Mouse (Mus musculus) CH12.LX (cell line): ENCODE data around the gene 4930556J24Rik. TPM values are rescaled to one million over a fixed set of nuclear protein-coding genes. Genes with fewer than 3 reads are reported as not detected.

Experiments
- DNase-seq: peaks from one replicate; pipeline ENCODE4 v3.0.0-alpha.2; 2013; ENCODE audit errors: extremely low read depth
- H3K27ac ChIP-seq: 2 replicates; pipeline ENCODE4 v1.5.1; 2012; ENCODE audit warnings: low read depth, mild to moderate bottlenecking, control low read depth, moderate library complexity; ENCODE audit not compliant: insufficient read depth
- H3K27me3 ChIP-seq: replicated peaks from 2 replicates; pipeline ENCODE3; 2012; ENCODE audit warnings: inconsistent platforms
- H3K36me3 ChIP-seq, 2 experiments: replicated peaks in 1 of 2; 2 replicates each; pipeline versions ENCODE3 to v1.6.1; 2012; ENCODE audit warnings: inconsistent platforms in 1 of 2, low read length in 1 of 2, mild to moderate bottlenecking in 1 of 2, mixed read lengths in 1 of 2, moderate library complexity in 1 of 2; ENCODE audit not compliant: control insufficient read depth in 1 of 2, insufficient read depth in 1 of 2
- H3K4me1 ChIP-seq, 2 experiments: 2 replicates each; pipeline ENCODE4 v1.6.1; 2012; ENCODE audit warnings: inconsistent platforms in 1 of 2, moderate library complexity in 1 of 2; ENCODE audit not compliant: insufficient read depth in 2 of 2, control insufficient read depth in 1 of 2
- H3K4me2 ChIP-seq: 2 replicates; pipeline ENCODE4 v1.6.1; 2012; ENCODE audit warnings: low read depth, mild to moderate bottlenecking, control low read depth; ENCODE audit not compliant: poor library complexity, insufficient read depth, severe bottlenecking
- H3K4me3 ChIP-seq, 3 experiments: fragments of 150-350 bp in 1 of 3; sonication (generic) in 1 of 3; replicated peaks in 1 of 3; 2 replicates each; pipeline versions ENCODE3 to v1.5.1; 2011 to 2012; ENCODE audit warnings: low read depth in 2 of 3, low read length in 2 of 3, mild to moderate bottlenecking in 2 of 3, moderate library complexity in 2 of 3, control low read depth in 1 of 3, improper control_type of control experiment in 1 of 3, inconsistent platforms in 1 of 3, mixed read lengths in 1 of 3; ENCODE audit not compliant: poor library complexity in 1 of 3
- H3K79me2 ChIP-seq: replicated peaks from 2 replicates; pipeline ENCODE4 v1.6.1; 2012; ENCODE audit warnings: mild to moderate bottlenecking, moderate library complexity; ENCODE audit not compliant: control insufficient read depth, poor library complexity, insufficient read depth, severe bottlenecking; ENCODE audit errors: extremely low read depth
- H3K9ac ChIP-seq: 2 replicates; pipeline ENCODE4 v1.6.1; 2012; ENCODE audit warnings: low read depth, mild to moderate bottlenecking, control low read depth, moderate library complexity; ENCODE audit not compliant: insufficient read depth
- H3K9me3 ChIP-seq: replicated peaks from 2 replicates; pipeline ENCODE3; 2012; ENCODE audit warnings: low read length, inconsistent platforms, mixed read lengths
- BHLHE40 ChIP-seq: IDR thresholded peaks from 2 replicates; pipeline ENCODE4 v1.6.1; 2011; ENCODE audit warnings: mild to moderate bottlenecking, low read depth, low read length, improper control_type of control experiment
- CHD1 ChIP-seq: IDR thresholded peaks from 2 replicates; pipeline ENCODE4 v1.6.1; 2012; ENCODE audit warnings: low read depth, low read length, improper control_type of control experiment, inconsistent platforms
- CHD2 ChIP-seq: IDR thresholded peaks from 2 replicates; pipeline ENCODE4 v1.6.1; 2011; ENCODE audit warnings: low read length, improper control_type of control experiment
- CTCF ChIP-seq, 2 experiments: IDR thresholded peaks in 1 of 2; conservative IDR thresholded peaks in 1 of 2; 2 replicates each; pipeline ENCODE4 v1.5.1; 2011 to 2012; ENCODE audit warnings: low read depth in 2 of 2, low read length in 2 of 2, improper control_type of control experiment in 1 of 2, inconsistent platforms in 1 of 2, mild to moderate bottlenecking in 1 of 2, moderate library complexity in 1 of 2
- E2F4 ChIP-seq: IDR thresholded peaks from 2 replicates; pipeline ENCODE4 v1.6.1; 2011; ENCODE audit warnings: low read depth, low read length, improper control_type of control experiment; ENCODE audit not compliant: insufficient replicate concordance
- ELF1 ChIP-seq: IDR thresholded peaks from 2 replicates; pipeline ENCODE4 v1.6.1; 2014; ENCODE audit warnings: low read depth, mild to moderate bottlenecking, inconsistent platforms, low read length, improper control_type of control experiment
- EP300 ChIP-seq: IDR thresholded peaks from 2 replicates; pipeline ENCODE4 v1.6.1; 2011; ENCODE audit warnings: low read length, improper control_type of control experiment
- ETS1 ChIP-seq: conservative IDR thresholded peaks from 2 replicates; pipeline ENCODE4 v1.6.1; 2012; ENCODE audit warnings: low read depth, mild to moderate bottlenecking, inconsistent platforms, low read length, improper control_type of control experiment, moderate library complexity
- GABPA ChIP-seq: IDR thresholded peaks from 2 replicates; pipeline ENCODE4 v1.6.1; 2012; ENCODE audit warnings: low read depth, low read length, improper control_type of control experiment, inconsistent platforms; ENCODE audit not compliant: insufficient replicate concordance
- HCFC1 ChIP-seq: IDR thresholded peaks from 2 replicates; pipeline ENCODE4 v1.6.1; 2012; ENCODE audit warnings: low read depth, mild to moderate bottlenecking, inconsistent platforms, low read length, improper control_type of control experiment
- IRF4 ChIP-seq: IDR thresholded peaks from 2 replicates; pipeline ENCODE4 v1.6.1; 2014; ENCODE audit warnings: low read depth, mild to moderate bottlenecking, inconsistent platforms, low read length, improper control_type of control experiment
- JUN ChIP-seq: IDR thresholded peaks from 2 replicates; pipeline ENCODE4 v1.6.1; 2011; ENCODE audit warnings: low read depth, mild to moderate bottlenecking, low read length, improper control_type of control experiment, moderate library complexity; ENCODE audit not compliant: insufficient read depth
- JUND ChIP-seq: conservative IDR thresholded peaks from 2 replicates; pipeline ENCODE4 v1.6.1; 2011; ENCODE audit warnings: low read depth, low read length, improper control_type of control experiment
- KAT2A ChIP-seq: IDR thresholded peaks from 2 replicates; pipeline ENCODE4 v1.6.1; 2012; ENCODE audit warnings: low read length, improper control_type of control experiment, inconsistent platforms; ENCODE audit not compliant: insufficient replicate concordance
- MAFK ChIP-seq: IDR thresholded peaks from 2 replicates; pipeline ENCODE4 v1.6.1; 2011; ENCODE audit warnings: low read length, improper control_type of control experiment; ENCODE audit not compliant: insufficient replicate concordance
- MAX ChIP-seq: IDR thresholded peaks from 2 replicates; pipeline ENCODE4 v1.6.1; 2011; ENCODE audit warnings: low read length, improper control_type of control experiment
- MAZ ChIP-seq: IDR thresholded peaks from 2 replicates; pipeline ENCODE4 v1.6.1; 2012; ENCODE audit warnings: low read depth, mild to moderate bottlenecking, inconsistent platforms, low read length, improper control_type of control experiment, moderate library complexity
- MEF2A ChIP-seq: IDR thresholded peaks from 2 replicates; pipeline ENCODE4 v1.6.1; 2014; ENCODE audit warnings: low read depth, mild to moderate bottlenecking, inconsistent platforms, low read length, improper control_type of control experiment, borderline replicate concordance
- MXI1 ChIP-seq: IDR thresholded peaks from 2 replicates; pipeline ENCODE4 v1.6.1; 2011; ENCODE audit warnings: mild to moderate bottlenecking, low read depth, low read length, improper control_type of control experiment
- MYC ChIP-seq: IDR thresholded peaks from 2 replicates; pipeline ENCODE4 v1.6.1; 2011; ENCODE audit warnings: low read depth, mild to moderate bottlenecking, improper control_type of control experiment, low read length
- NELFE ChIP-seq: IDR thresholded peaks from 2 replicates; pipeline ENCODE4 v1.6.1; 2011; ENCODE audit warnings: low read depth, low read length, improper control_type of control experiment
- NRF1 ChIP-seq: IDR thresholded peaks from 2 replicates; pipeline ENCODE4 v1.6.1; 2014; ENCODE audit warnings: low read depth, mild to moderate bottlenecking, inconsistent platforms, low read length, improper control_type of control experiment, moderate library complexity
- PAX5 ChIP-seq: IDR thresholded peaks from 2 replicates; pipeline ENCODE4 v1.6.1; 2012; ENCODE audit warnings: low read length, inconsistent platforms, mixed read lengths
- POLR2A ChIP-seq: IDR thresholded peaks from 2 replicates; pipeline ENCODE4 v1.6.1; 2011; ENCODE audit warnings: low read depth, mild to moderate bottlenecking, improper control_type of control experiment, low read length
- POLR2AphosphoS2 ChIP-seq: IDR thresholded peaks from 2 replicates; pipeline ENCODE4 v1.6.1; 2011; ENCODE audit warnings: low read depth, low read length, improper control_type of control experiment
- RAD21 ChIP-seq: IDR thresholded peaks from 2 replicates; pipeline ENCODE4 v1.6.1; 2011; ENCODE audit warnings: low read depth, mild to moderate bottlenecking, low read length, improper control_type of control experiment, moderate library complexity
- RCOR1 ChIP-seq: conservative IDR thresholded peaks from 2 replicates; pipeline ENCODE4 v1.6.1; 2012; ENCODE audit warnings: low read depth, mild to moderate bottlenecking, inconsistent platforms, low read length, improper control_type of control experiment
- SIN3A ChIP-seq: IDR thresholded peaks from 2 replicates; pipeline ENCODE4 v1.6.1; 2012; ENCODE audit warnings: low read length, improper control_type of control experiment, inconsistent platforms
- SMC3 ChIP-seq: IDR thresholded peaks from 2 replicates; pipeline ENCODE4 v1.6.1; 2011; ENCODE audit warnings: low read depth, low read length, improper control_type of control experiment
- TBP ChIP-seq: conservative IDR thresholded peaks from 2 replicates; pipeline ENCODE4 v1.6.1; 2011; ENCODE audit warnings: low read depth, low read length, improper control_type of control experiment
- TCF12 ChIP-seq: IDR thresholded peaks from 2 replicates; pipeline ENCODE4 v1.6.1; 2014; ENCODE audit warnings: low read depth, mild to moderate bottlenecking, inconsistent platforms, low read length, improper control_type of control experiment
- UBTF ChIP-seq: IDR thresholded peaks from 2 replicates; pipeline ENCODE4 v1.6.1; 2012; ENCODE audit warnings: low read depth, mild to moderate bottlenecking, inconsistent platforms, low read length, improper control_type of control experiment, moderate library complexity
- USF1 ChIP-seq: IDR thresholded peaks from 2 replicates; pipeline ENCODE4 v1.6.1; 2014; ENCODE audit warnings: low read depth, mild to moderate bottlenecking, inconsistent platforms, low read length, improper control_type of control experiment
- USF2 ChIP-seq: conservative IDR thresholded peaks from 2 replicates; pipeline ENCODE4 v1.6.1; 2011; ENCODE audit warnings: low read depth, low read length, improper control_type of control experiment
- ZC3H11A ChIP-seq: IDR thresholded peaks from 2 replicates; pipeline ENCODE4 v1.6.1; 2012; ENCODE audit warnings: low read depth, mild to moderate bottlenecking, inconsistent platforms, low read length, improper control_type of control experiment
- ZKSCAN1 ChIP-seq: IDR thresholded peaks from 2 replicates; pipeline ENCODE4 v1.6.1; 2012; ENCODE audit warnings: low read depth, inconsistent platforms, low read length, improper control_type of control experiment, borderline replicate concordance
- ZMIZ1 ChIP-seq: IDR thresholded peaks from 2 replicates; pipeline ENCODE4 v1.6.1; 2012; ENCODE audit warnings: low read depth, mild to moderate bottlenecking, inconsistent platforms, low read length, improper control_type of control experiment
- ZNF384 ChIP-seq: IDR thresholded peaks from 2 replicates; pipeline ENCODE4 v1.6.1; 2012; ENCODE audit warnings: low read depth, low read length, improper control_type of control experiment, inconsistent platforms
- dilution Hi-C: fragments of 300-500 bp; cut with MboI; formaldehyde crosslinking; loops from 2 replicates; pipeline ENCODE4 v1.14.3; 2020; ENCODE audit warnings: low sequenced_read_pairs; ENCODE audit not compliant: extremely low pct_unique_long_range_greater_than_20kb, extremely low pct_ligation_motif_present
- in situ Hi-C: fragments of 300-500 bp; cut with MboI; formaldehyde crosslinking; loops from 3 replicates; pipeline ENCODE4 v1.14.3; 2019; ENCODE audit warnings: low sequenced_read_pairs, low pct_ligation_motif_present, low pct_unique_long_range_greater_than_20kb, mixed read lengths
- polyA plus RNA-seq: library from polyadenylated mRNA; unstranded; fragments of >175 nt; gene quantifications from 2 replicates; pipeline ENCODE4 v1.2.1, GENCODE M21; 2012; ENCODE audit warnings: low read depth; ENCODE audit not compliant: insufficient read length
- total RNA-seq, 2 experiments: library from RNA; depleted of rRNA; stranded (reverse); fragments of 300-350 nt in 1 of 2; fragments of >200 nt in 1 of 2; gene quantifications; 2 replicates each; pipeline ENCODE4 v1.2.3; 2012 to 2014

4930556J24Rik gene
- total and polyA plus RNA-seq, 3 experiments, result 0.21 to 0.70 TPM; not detected in 1

- dilution Hi-C loops, result no loop called here
- H3K27ac ChIP-seq, result no peak within 1 kb of the TSS
- H3K4me1 ChIP-seq, result peaks cover 11 to 23% of the 10 kb centered on the region in 2 experiments
These were observed 12.8 kb downstream of the 4930556J24Rik start, which contains the start of gene Pes1 for GRCm38 (mm10) chr11:3963610-3964415. Gene Pes1 (plus strand): TSS chr11:3963975.

GRCm38 (mm10) chr11:3963155-3963554 lies 13.4 kb downstream of the 4930556J24Rik start:
- no peak for TF ChIP-seq MAZ
- no peak for TF ChIP-seq TCF12
- no peak for TF ChIP-seq ZNF384
- no peak; the same call in 1 of the 2 replicates for TF ChIP-seq POLR2A
- no peak for TF ChIP-seq MAX
- no peak for TF ChIP-seq MEF2A
- no peak for TF ChIP-seq MXI1
- TF ChIP-seq IRF4, result no peak
- TF ChIP-seq E2F4, result no peak
- no peak for TF ChIP-seq HCFC1
- no peak for TF ChIP-seq RAD21
- TF ChIP-seq ELF1, result no peak
- no peak for TF ChIP-seq UBTF
- peak overlapping the region; percentile 84 for H3K4me2 ChIP-seq
- no peak for DNase-seq
- dilution Hi-C loops, result no loop called here
- no peak overlapping the region for H3K27ac ChIP-seq
- peaks cover 42% of the 10 kb centered on the region for H3K79me2 ChIP-seq
- H3K4me3 ChIP-seq, result peak overlapping the region; percentile 37 to 86 (median 54)
- H3K9me3 ChIP-seq, result no peaks in the 10 kb centered on the region
- peaks cover 18% of the 10 kb centered on the region for H3K27me3 ChIP-seq
- H3K36me3 ChIP-seq, result peaks cover 13 to 26% of the 10 kb centered on the region in 2 experiments
- peaks cover 11 to 23% of the 10 kb centered on the region in 2 experiments for H3K4me1 ChIP-seq
- in situ Hi-C loops, result no loop called here
- H3K9ac ChIP-seq, result peak overlapping the region; percentile 74

More at GRCm38 (mm10) chr11:3963610-3964415, 12.8 kb downstream of the 4930556J24Rik start, which contains the start of gene Pes1:
- DNase-seq, result peak; percentile 95
- Histone ChIP-seq H3K9me3 (no peaks in the 10 kb centered on the region), H3K36me3 (peaks cover 17 to 31% of the 10 kb centered on the region in 2 experiments)
- TF ChIP-seq SIN3A (peak; percentile 84), KAT2A (peak; percentile 84; the same call in 1 of the 2 replicates), PAX5 (no peak), RCOR1 (peak; percentile 74; the same call in 1 of the 2 replicates), BHLHE40 (peak; percentile 99), UBTF (no peak; the same call in 1 of the 2 replicates), RAD21 (no peak), NRF1 (no peak), POLR2A (peak; percentile 79), ZNF384 (no peak), EP300 (no peak), USF1 (peak; percentile 69), TCF12 (peak; percentile 82), SMC3 (no peak), MEF2A (peak; percentile 69; the same call in 1 of the 2 replicates), GABPA (no peak; the same call in 1 of the 2 replicates), CHD2 (no peak), IRF4 (peak; percentile 51; the same call in 1 of the 2 replicates), ZMIZ1 (peak; percentile 73; the same call in 1 of the 2 replicates), ZC3H11A (no peak), MAX (peak; percentile 100), JUND (no peak; the same call in 1 of the 2 replicates), MAFK (no peak), NELFE (no peak), USF2 (no peak; the same call in 1 of the 2 replicates), HCFC1 (peak; percentile 90), JUN (no peak), MYC (peak; percentile 99), E2F4 (no peak), MXI1 (peak; percentile 98), POLR2AphosphoS2 (no peak), ELF1 (peak; percentile 85), ZKSCAN1 (no peak), TBP (peak; percentile 92), MAZ (no peak), CHD1 (no peak), ETS1 (peak; percentile 70), CTCF (conservative IDR thresholded peaks at IDR 0.05 in 1 of 2, IDR thresholded peaks at IDR 0.05 in 1 of 2; ENCODE audit: low read depth in 2 of 2, low read length in 2 of 2) (peak in 1 of 2 experiments; percentile 27; a peak in 1 of 4 replicates)
- TF ChIP-seq, all 38 proteins: peak for 18
- Histone ChIP-seq H3K27me3 (peaks cover 14% of the 10 kb centered on the region), H3K79me2 (peaks cover 45% of the 10 kb centered on the region), H3K4me2 (peak within 1 kb of the TSS; percentile 99), H3K9ac (peak within 1 kb of the TSS; percentile 81), H3K4me3 (peak within 1 kb of the TSS; percentile 62 to 93 (median 86))
- in situ Hi-C loops, result no loop called here
